Mouse (Mus musculus) liver, postnatal 0 days (tissue): ENCODE measurements around the gene Anks1b.

Experiments used
- CTCF ChIP-seq: sonication (generic); IDR thresholded peaks from 2 replicates; pipeline ENCODE4 v1.5.1; 2016; ENCODE audit warnings: antibody characterized with exemption, low read depth
- EP300 ChIP-seq: IDR thresholded peaks from 2 replicates; pipeline ENCODE4 v1.6.1; 2016; ENCODE audit warnings: antibody characterized with exemption, low read depth, mild to moderate bottlenecking

GRCm38 (mm10) chr10:90169941-90170580, 296.8 kb downstream of the Anks1b start:
- TF ChIP-seq EP300 (no peak), CTCF (no peak)
